In genomic region chr1:194901075-194901474, GRCm38 (mm10) we compare ENCODE assay signal across 15 mouse cellular contexts.
"Had no signal": no experiment of that assay in that cellular context is flagged by ENCODE, and none has a peak within 500 bp of the region (broad histone marks: within the 10 kb centered on the region; RNA-seq: fewer than 3 reads in every experiment).

No protein-coding gene starts in this region.

- H3K4me3 ChIP-seq: neural tube, embryonic 15.5 days; stomach, embryonic 15.5 days had no signal

- H3K27ac ChIP-seq: neural tube, embryonic 15.5 days; stomach, embryonic 15.5 days; stomach, postnatal 0 days had no signal

- H3K9ac ChIP-seq: neural tube, embryonic 15.5 days; stomach, embryonic 15.5 days had no signal

- H3K4me1 ChIP-seq: neural tube, embryonic 15.5 days; stomach, embryonic 15.5 days had no signal

- H3K27me3 ChIP-seq: neural tube, embryonic 15.5 days; stomach, embryonic 15.5 days had no signal

- DNase-seq: retina, postnatal 1 day; right cerebral cortex, adult 18-20 months; right cerebral cortex, postnatal 14 days; right cerebral cortex, postnatal 25 days; right cerebral cortex, postnatal 4 days; spleen, adult 18-20 months; thymus, adult 18-20 months; thymus, adult 2 months; thymus, postnatal 14 days; thymus, postnatal 25 days; thymus, postnatal 36 days; thymus, postnatal 4 days had no signal

- H3K36me3 ChIP-seq: neural tube, embryonic 15.5 days; stomach, embryonic 15.5 days had no signal

- H3K9me3 ChIP-seq: neural tube, embryonic 15.5 days; stomach, embryonic 15.5 days had no signal
